ENCODE assay signal across 1 mouse cellular context in genomic region chr7:130531138-130531537, GRCm38 (mm10). TPM values are rescaled to one million over a fixed set of nuclear protein-coding genes. Genes with fewer than 3 reads are reported as not detected.
"Had no signal": no experiment of that assay in that cellular context is flagged by ENCODE, and none has a peak within 500 bp of the region (broad histone marks: within the 10 kb centered on the region; RNA-seq: fewer than 3 reads in every experiment).

No protein-coding gene starts in this region.

RNA-seq across cellular contexts. Expression of gene Tacc2, which starts 46.1 kb away (rescaled TPM):
- total RNA-seq: monocyte, adult 5-6 weeks had no signal
